ENCODE assay signal across 8 mouse cellular contexts in genomic region chr6:85187340-85188211, GRCm38 (mm10). TPM values are rescaled to one million over a fixed set of nuclear protein-coding genes. Genes with fewer than 3 reads are reported as not detected.
DNase-seq lines count a peak whose midpoint lies in the region; ATAC-seq lines count a peak whose summit lies in the region.

Emx1 (plus strand) TSS chr6:85187438.

- peak within 1 kb of the TSS; percentile 39 for H3K4me3 ChIP-seq in hindbrain, embryonic 12.5 days
- H3K4me3 ChIP-seq in lung, embryonic 15.5 days, result peak within 1 kb of the TSS; percentile 42

- peaks cover 89% of the 10 kb centered on the region for H3K27me3 ChIP-seq in hindbrain, embryonic 12.5 days
- H3K27me3 ChIP-seq in lung, embryonic 15.5 days, result peaks cover 87% of the 10 kb centered on the region

- H3K36me3 ChIP-seq in hindbrain, embryonic 12.5 days, result no peaks in the 10 kb centered on the region
- no peaks in the 10 kb centered on the region for H3K36me3 ChIP-seq in lung, embryonic 15.5 days

- H3K9ac ChIP-seq in hindbrain, embryonic 12.5 days, result peak within 1 kb of the TSS; percentile 47
- 0 out of 2 replicates have a peak within 1 kb of the TSS, but pooled peaks have one; percentile 22 for H3K9ac ChIP-seq in lung, embryonic 15.5 days

- peaks cover 42% of the 10 kb centered on the region for H3K4me1 ChIP-seq in hindbrain, embryonic 12.5 days
- peaks cover 39% of the 10 kb centered on the region for H3K4me1 ChIP-seq in lung, embryonic 15.5 days

- H3K4me2 ChIP-seq in hindbrain, embryonic 12.5 days (replicated peaks), result peak within 1 kb of the TSS; percentile 76
- H3K4me2 ChIP-seq in lung, embryonic 15.5 days, result peak within 1 kb of the TSS; percentile 84

- peak; percentile 79; the same call in 1 of the 2 replicates for ATAC-seq in hindbrain, embryonic 12.5 days (ENCODE audit: low FRiP score)
- peak; percentile 51; the same call in 1 of the 2 replicates for ATAC-seq in lung, embryonic 15.5 days (ENCODE audit: borderline replicate concordance, extremely low read depth, low FRiP score, low TSS enrichment)

- WGBS in hindbrain, embryonic 12.5 days, result under 1% methylated on average over 66 of the region's 81 CpGs
- WGBS in lung, embryonic 15.5 days, result under 1% methylated on average over 68 of the region's 81 CpGs

- no peaks in the 10 kb centered on the region for H3K9me3 ChIP-seq in hindbrain, embryonic 12.5 days (replicated peaks)
- H3K9me3 ChIP-seq in lung, embryonic 15.5 days, result no peaks in the 10 kb centered on the region

- DNase-seq in cerebellum, adult 18-20 months, result peak; percentile 26 to 33
- no peak for DNase-seq in cerebellum, adult 11 months
- DNase-seq in embryo, embryonic 10.5 days (ENCODE audit: low spot score), result peak; percentile 66
- DNase-seq in layer of hippocampus, postnatal 10 days (ENCODE audit: low spot score in 2 of 2), result peak; percentile 62 to 82
- DNase-seq in right cerebral cortex, postnatal 10 days (ENCODE audit: low spot score in 2 of 2), result peak; percentile 79 to 84
- no peak for DNase-seq in adipocyte (ENCODE audit: low spot score)

- H3K27ac ChIP-seq in hindbrain, embryonic 12.5 days, result no peak within 1 kb of the TSS
- no peak within 1 kb of the TSS for H3K27ac ChIP-seq in lung, embryonic 15.5 days

RNA-seq across cellular contexts. Expression of gene Emx1, which starts in this region (rescaled TPM):
- polyA plus RNA-seq in hindbrain, embryonic 12.5 days (2016; fragmentation: Nextera tagmentation; extraction: Ambion mirVana), result 0.27 TPM in 1 of 2 replicates, not detected in the other
- 10 to 100 TPM; 22.1 to 23.1 TPM for total RNA-seq in layer of hippocampus, postnatal 10 days (2021)
- not detected in 2 replicates for polyA plus RNA-seq in lung, embryonic 15.5 days (2015; fragmentation: Nextera tagmentation; extraction: Ambion mirVana)

Comparison
In these comparisons a context has a peak if more than half of its experiments do, and no peak if none do; other contexts are left out.
1. DNase-seq: peak in cerebellum, adult 18-20 months (2 of 2), embryo, embryonic 10.5 days (single experiment), layer of hippocampus, postnatal 10 days (2 of 2) and right cerebral cortex, postnatal 10 days (2 of 2); none in cerebellum, adult 11 months (single experiment) and adipocyte (single experiment).
2. Peak in ATAC-seq, H3K4me3 ChIP-seq, H3K9ac ChIP-seq and H3K4me2 ChIP-seq in hindbrain, embryonic 12.5 days; RNA of the gene not detected or under 1 TPM.
3. Peak in ATAC-seq, H3K4me3 ChIP-seq, H3K9ac ChIP-seq and H3K4me2 ChIP-seq in lung, embryonic 15.5 days; RNA of the gene not detected or under 1 TPM.